In genomic region chr9:57593454-57594173, GRCm38 (mm10) we compare ENCODE assay signal across 15 mouse cellular contexts. TPM values are rescaled to one million over a fixed set of nuclear protein-coding genes. Genes with fewer than 3 reads are reported as not detected.
A peak's percentile ranks its signal among the peaks of the same experiment; 100 is the strongest.
DNase-seq lines count a peak whose midpoint lies in the region; ATAC-seq and TF ChIP-seq lines count a peak whose summit lies in the region.
"Had no signal": no experiment of that assay in that cellular context is flagged by ENCODE, and none has a peak within 500 bp of the region (broad histone marks: within the 10 kb centered on the region; RNA-seq: fewer than 3 reads in every experiment).

No protein-coding gene starts in this region.

- WGBS in embryonic facial prominence, embryonic 13.5 days: 51% methylated on average over 12 of the region's 12 CpGs
- 52% methylated on average over 12 of the region's 12 CpGs for WGBS in embryonic facial prominence, embryonic 10.5 days
- 43% methylated on average over 12 of the region's 12 CpGs for whole genome bisulfite sequencing in midbrain, embryonic 11.5 days
- 52% methylated on average over 12 of the region's 12 CpGs for WGBS in midbrain, embryonic 13.5 days
- WGBS in kidney, adult 2 months: 47% methylated on average over 12 of the region's 12 CpGs

- no peaks in the 10 kb centered on the region for H3K27me3 ChIP-seq in embryonic facial prominence, embryonic 13.5 days
- peaks cover 12% of the 10 kb centered on the region; the same call in 1 of the 2 replicates for H3K27me3 ChIP-seq in embryonic facial prominence, embryonic 10.5 days (replicated peaks; ENCODE audit: low read depth, poor library complexity, severe bottlenecking)
- H3K27me3 ChIP-seq in midbrain, embryonic 11.5 days (ENCODE audit: control insufficient read depth, insufficient read depth, low read length): no peaks in the 10 kb centered on the region
- no peaks in the 10 kb centered on the region for H3K27me3 ChIP-seq in midbrain, embryonic 13.5 days
- no peaks in the 10 kb centered on the region for H3K27me3 ChIP-seq in kidney, adult 2 months (replicated peaks; ENCODE audit: control insufficient read depth, insufficient read depth, low read length)
- H3K27me3 ChIP-seq: hindbrain, embryonic 15.5 days; limb, embryonic 13.5 days; lung, embryonic 15.5 days; neural tube, embryonic 12.5 days had no signal

- H3K9me3 ChIP-seq in embryonic facial prominence, embryonic 13.5 days: no peaks in the 10 kb centered on the region
- no peaks in the 10 kb centered on the region for H3K9me3 ChIP-seq in embryonic facial prominence, embryonic 10.5 days
- no peaks in the 10 kb centered on the region for H3K9me3 ChIP-seq in midbrain, embryonic 11.5 days (ENCODE audit: control insufficient read depth, low read length)
- no peaks in the 10 kb centered on the region for H3K9me3 ChIP-seq in midbrain, embryonic 13.5 days
- H3K9me3 ChIP-seq: hindbrain, embryonic 15.5 days; limb, embryonic 13.5 days; lung, embryonic 15.5 days; neural tube, embryonic 12.5 days had no signal

- no peak for TF ChIP-seq CTCF in kidney, adult 2 months (conservative IDR thresholded peaks at IDR 0.05; ENCODE audit: insufficient read depth, insufficient read length, low read depth, low read length)

- H3K27ac ChIP-seq in embryonic facial prominence, embryonic 13.5 days: no peak overlapping the region
- no peak overlapping the region for H3K27ac ChIP-seq in embryonic facial prominence, embryonic 10.5 days (replicated peaks)
- H3K27ac ChIP-seq in midbrain, embryonic 11.5 days (ENCODE audit: low read depth, low read length): no peak overlapping the region
- H3K27ac ChIP-seq in midbrain, embryonic 13.5 days: no peak overlapping the region
- no peak overlapping the region for H3K27ac ChIP-seq in kidney, adult 2 months (ENCODE audit: insufficient read depth, low read depth, low read length)
- H3K27ac ChIP-seq: hindbrain, embryonic 15.5 days; limb, embryonic 13.5 days; lung, embryonic 15.5 days; neural tube, embryonic 12.5 days had no signal

- no peak overlapping the region for H3K4me2 ChIP-seq in embryonic facial prominence, embryonic 13.5 days
- H3K4me2 ChIP-seq in midbrain, embryonic 11.5 days: no peak overlapping the region
- no peak overlapping the region for H3K4me2 ChIP-seq in midbrain, embryonic 13.5 days (replicated peaks)
- H3K4me2 ChIP-seq: heart, embryonic 11.5 days; hindbrain, embryonic 15.5 days; limb, embryonic 13.5 days; lung, embryonic 15.5 days; neural tube, embryonic 12.5 days had no signal

- no peak for TF ChIP-seq POLR2A in kidney, adult 2 months (IDR thresholded peaks at IDR 0.05; ENCODE audit: low read depth, low read length)

- no peak for DNase-seq in embryonic facial prominence, embryonic 10.5 days (ENCODE audit: low spot score)
- no peak for DNase-seq in midbrain, embryonic 11.5 days (ENCODE audit: low spot score, missing footprints)
- DNase-seq in kidney, adult 2 months: peak; percentile 86
- DNase-seq in kidney, postnatal 4 days: peak; percentile 57 to 73
- no peak for DNase-seq in left cerebral cortex, adult 11 months (ENCODE audit: low spot score)
- DNase-seq in frontal cortex, postnatal 25 days (ENCODE audit: low spot score in 2 of 2): no peak
- DNase-seq: adrenal gland, postnatal 14 days; thymus, adult 18-20 months had no signal

- ATAC-seq in embryonic facial prominence, embryonic 13.5 days (ENCODE audit: insufficient number of reproducible peaks, insufficient read depth, low FRiP score, low TSS enrichment, low read depth): no peak
- no peak for ATAC-seq in midbrain, embryonic 11.5 days (ENCODE audit: low FRiP score)
- no peak for ATAC-seq in midbrain, embryonic 13.5 days

- H3K36me3 ChIP-seq in embryonic facial prominence, embryonic 13.5 days: peaks cover 38% of the 10 kb centered on the region
- peaks cover 28% of the 10 kb centered on the region for H3K36me3 ChIP-seq in embryonic facial prominence, embryonic 10.5 days (replicated peaks)
- no peaks in the 10 kb centered on the region; the same call in 1 of the 2 replicates for H3K36me3 ChIP-seq in midbrain, embryonic 11.5 days (ENCODE audit: control insufficient read depth, insufficient read depth, low read length)
- H3K36me3 ChIP-seq in midbrain, embryonic 13.5 days: peaks cover 36% of the 10 kb centered on the region
- no peaks in the 10 kb centered on the region for H3K36me3 ChIP-seq in kidney, adult 2 months (ENCODE audit: control insufficient read depth, insufficient read depth, low read length)

- no peak overlapping the region for H3K4me3 ChIP-seq in embryonic facial prominence, embryonic 13.5 days
- no peak overlapping the region for H3K4me3 ChIP-seq in embryonic facial prominence, embryonic 10.5 days
- no peak overlapping the region for H3K4me3 ChIP-seq in midbrain, embryonic 11.5 days (ENCODE audit: low read depth, low read length)
- H3K4me3 ChIP-seq in midbrain, embryonic 13.5 days (replicated peaks): no peak overlapping the region
- no peak overlapping the region for H3K4me3 ChIP-seq in kidney, adult 2 months (ENCODE audit: insufficient read depth, low read depth, low read length)
- H3K4me3 ChIP-seq: hindbrain, embryonic 15.5 days; limb, embryonic 13.5 days; lung, embryonic 15.5 days; neural tube, embryonic 12.5 days had no signal

- H3K9ac ChIP-seq in embryonic facial prominence, embryonic 13.5 days: 0 out of 2 replicates have a peak overlapping the region, but pooled peaks have one; percentile 16
- 0 out of 2 replicates have a peak overlapping the region, but pooled peaks have one; percentile 20 for H3K9ac ChIP-seq in midbrain, embryonic 11.5 days (ENCODE audit: low read length)
- H3K9ac ChIP-seq in midbrain, embryonic 13.5 days (replicated peaks): no peak overlapping the region
- H3K9ac ChIP-seq: hindbrain, embryonic 15.5 days; limb, embryonic 13.5 days; lung, embryonic 15.5 days; neural tube, embryonic 12.5 days had no signal

- peaks cover 15% of the 10 kb centered on the region for H3K4me1 ChIP-seq in embryonic facial prominence, embryonic 13.5 days
- peaks cover 52% of the 10 kb centered on the region for H3K4me1 ChIP-seq in embryonic facial prominence, embryonic 10.5 days
- peaks cover 26% of the 10 kb centered on the region for H3K4me1 ChIP-seq in midbrain, embryonic 11.5 days (ENCODE audit: control insufficient read depth, insufficient read depth, low read length)
- H3K4me1 ChIP-seq in midbrain, embryonic 13.5 days (replicated peaks): peaks cover 35% of the 10 kb centered on the region
- H3K4me1 ChIP-seq in kidney, adult 2 months (ENCODE audit: control insufficient read depth, insufficient read depth, low read length): peaks cover 13% of the 10 kb centered on the region

RNA-seq across cellular contexts. Expression of gene Ulk3, which starts 4.4 kb away (rescaled TPM):
- polyA plus RNA-seq in embryonic facial prominence, embryonic 13.5 days (2015; fragmentation: Nextera tagmentation; extraction: Ambion mirVana): 20.3 and 26.9 TPM in 2 replicates
- 13.3 and 16.4 TPM in 2 replicates for polyA plus RNA-seq in embryonic facial prominence, embryonic 10.5 days (2016; fragmentation: Nextera tagmentation; extraction: Ambion mirVana)
- 7.3 and 8.1 TPM in 2 replicates for polyA plus RNA-seq in midbrain, embryonic 11.5 days (2014; fragmentation: Nextera tagmentation; extraction: Ambion mirVana)
- 23.5 and 25.1 TPM in 2 replicates for polyA plus RNA-seq in midbrain, embryonic 13.5 days (2015; fragmentation: Nextera tagmentation; extraction: Ambion mirVana)
- 26.2 and 26.9 TPM in 2 replicates for polyA plus RNA-seq in kidney, adult 2 months (2012; rRNA removed)

RNA-seq across cellular contexts. Expression of gene Cplx3, which starts 12.5 kb away (rescaled TPM):
- not detected in 2 replicates for polyA plus RNA-seq in embryonic facial prominence, embryonic 13.5 days (2015; fragmentation: Nextera tagmentation; extraction: Ambion mirVana)
- polyA plus RNA-seq in embryonic facial prominence, embryonic 10.5 days (2016; fragmentation: Nextera tagmentation; extraction: Ambion mirVana): 1.6 and 1.8 TPM in 2 replicates
- 3.0 and 3.1 TPM in 2 replicates for polyA plus RNA-seq in midbrain, embryonic 11.5 days (2014; fragmentation: Nextera tagmentation; extraction: Ambion mirVana)
- 2.2 and 3.3 TPM in 2 replicates for polyA plus RNA-seq in midbrain, embryonic 13.5 days (2015; fragmentation: Nextera tagmentation; extraction: Ambion mirVana)
- 0.42 and 0.47 TPM in 2 replicates for polyA plus RNA-seq in kidney, adult 2 months (2012; rRNA removed)
- polyA plus RNA-seq: heart, embryonic 11.5 days; limb, embryonic 13.5 days; lung, embryonic 15.5 days; neural tube, embryonic 12.5 days had no signal

RNA-seq across cellular contexts. Expression of gene Lman1l, which starts 27.0 kb away (rescaled TPM):
- polyA plus RNA-seq in embryonic facial prominence, embryonic 13.5 days (2015; fragmentation: Nextera tagmentation; extraction: Ambion mirVana): not detected in 2 replicates
- not detected in 2 replicates for polyA plus RNA-seq in embryonic facial prominence, embryonic 10.5 days (2016; fragmentation: Nextera tagmentation; extraction: Ambion mirVana)
- 0.08 TPM in 1 of 2 replicates, not detected in the other for polyA plus RNA-seq in midbrain, embryonic 11.5 days (2014; fragmentation: Nextera tagmentation; extraction: Ambion mirVana)
- not detected in 2 replicates for polyA plus RNA-seq in midbrain, embryonic 13.5 days (2015; fragmentation: Nextera tagmentation; extraction: Ambion mirVana)
- 0.08 TPM in 1 of 2 replicates, not detected in the other for polyA plus RNA-seq in kidney, adult 2 months (2012; rRNA removed)
- polyA plus RNA-seq: heart, embryonic 11.5 days; hindbrain, embryonic 15.5 days; limb, embryonic 13.5 days; lung, embryonic 15.5 days; neural tube, embryonic 12.5 days had no signal

RNA-seq across cellular contexts. Expression of gene Scamp2, which starts 32.9 kb away (rescaled TPM):
- 54.2 and 61.7 TPM in 2 replicates for polyA plus RNA-seq in embryonic facial prominence, embryonic 13.5 days (2015; fragmentation: Nextera tagmentation; extraction: Ambion mirVana)
- polyA plus RNA-seq in embryonic facial prominence, embryonic 10.5 days (2016; fragmentation: Nextera tagmentation; extraction: Ambion mirVana): 44.1 and 45.3 TPM in 2 replicates
- 58.2 and 62.6 TPM in 2 replicates for polyA plus RNA-seq in midbrain, embryonic 11.5 days (2014; fragmentation: Nextera tagmentation; extraction: Ambion mirVana)
- 54.2 and 57.5 TPM in 2 replicates for polyA plus RNA-seq in midbrain, embryonic 13.5 days (2015; fragmentation: Nextera tagmentation; extraction: Ambion mirVana)
- 166 and 187 TPM in 2 replicates for polyA plus RNA-seq in kidney, adult 2 months (2012; rRNA removed)

RNA-seq across cellular contexts. Expression of gene Mpi, which starts 41.1 kb away (rescaled TPM):
- 47.1 and 48.8 TPM in 2 replicates for polyA plus RNA-seq in embryonic facial prominence, embryonic 13.5 days (2015; fragmentation: Nextera tagmentation; extraction: Ambion mirVana)
- 58.7 and 61.7 TPM in 2 replicates for polyA plus RNA-seq in embryonic facial prominence, embryonic 10.5 days (2016; fragmentation: Nextera tagmentation; extraction: Ambion mirVana)
- polyA plus RNA-seq in midbrain, embryonic 11.5 days (2014; fragmentation: Nextera tagmentation; extraction: Ambion mirVana): 49.8 and 54.0 TPM in 2 replicates
- 72.2 and 79.2 TPM in 2 replicates for polyA plus RNA-seq in midbrain, embryonic 13.5 days (2015; fragmentation: Nextera tagmentation; extraction: Ambion mirVana)
- 62.4 and 70.4 TPM in 2 replicates for polyA plus RNA-seq in kidney, adult 2 months (2012; rRNA removed)

Comparison
In these comparisons a context has a peak if more than half of its experiments do, and no peak if none do; other contexts are left out.
1. DNase-seq: peak in kidney, adult 2 months (single experiment) and kidney, postnatal 4 days (2 of 2); none in embryonic facial prominence, embryonic 10.5 days (single experiment), midbrain, embryonic 11.5 days (single experiment), left cerebral cortex, adult 11 months (single experiment) and frontal cortex, postnatal 25 days (0 of 2).